Mouse (Mus musculus) heart, embryonic 12.5 days (tissue): ENCODE results near the gene Zbtb40. TPM values are rescaled to one million over a fixed set of nuclear protein-coding genes. Genes with fewer than 3 reads are reported as not detected.

Experiments
- ATAC-seq: fragments of 200-750 bp; cut with Nextera tagmentation; 2 replicates; pipeline ENCODE4 v1.8.0; 2017; ENCODE audit warnings: moderate TSS enrichment, moderate library complexity; ENCODE audit not compliant: insufficient number of reproducible peaks, low FRiP score
- H3K27ac ChIP-seq: fragments of 300-500 bp; sonication (generic); 2 replicates; pipeline ENCODE4 v1.5.1; 2016; ENCODE audit warnings: mild to moderate bottlenecking, moderate library complexity; ENCODE audit not compliant: poor library complexity, severe bottlenecking
- H3K27me3 ChIP-seq: fragments of 300-500 bp; sonication (generic); replicated peaks from 2 replicates; pipeline ENCODE4 v1.6.1; 2016; ENCODE audit warnings: mild to moderate bottlenecking, moderate library complexity
- H3K36me3 ChIP-seq: fragments of 300-500 bp; sonication (generic); 2 replicates; pipeline ENCODE4 v1.6.1; 2016; ENCODE audit warnings: mild to moderate bottlenecking, moderate library complexity
- H3K4me1 ChIP-seq: fragments of 300-500 bp; sonication (generic); replicated peaks from 2 replicates; pipeline ENCODE4 v1.6.1; 2016; ENCODE audit warnings: mild to moderate bottlenecking
- H3K4me2 ChIP-seq: fragments of 300-500 bp; sonication (generic); 2 replicates; pipeline ENCODE4 v1.6.1; 2016; ENCODE audit warnings: mild to moderate bottlenecking, moderate library complexity
- H3K4me3 ChIP-seq: fragments of 300-500 bp; sonication (generic); 2 replicates; pipeline ENCODE4 v1.5.1; 2016; ENCODE audit warnings: mild to moderate bottlenecking
- H3K9ac ChIP-seq: fragments of 300-500 bp; sonication (generic); 2 replicates; pipeline ENCODE4 v1.6.1; 2016; ENCODE audit warnings: mild to moderate bottlenecking, moderate library complexity
- H3K9me3 ChIP-seq: fragments of 300-500 bp; sonication (generic); replicated peaks from 2 replicates; pipeline ENCODE4 v1.6.1; 2016; ENCODE audit warnings: mild to moderate bottlenecking, moderate library complexity
- WGBS: fragments of 180-500 bp; shearing (Covaris S2); methylation state at CpG from one replicate; pipeline ENCODE4 v1.1.7; 2016; 5-methylcytosine and 5-hydroxymethylcytosine counted together
- polyA plus RNA-seq: library from polyadenylated mRNA; unstranded; fragments of >200 nt; fragmentation: Nextera tagmentation; extraction: Ambion mirVana; gene quantifications from 2 replicates; pipeline ENCODE4 v1.2.1, GENCODE M21; 2016

Zbtb40 gene
- polyA plus RNA-seq, 1 experiment from 2014 or later: 4.1 TPM

- Histone ChIP-seq H3K9ac (no peak within 1 kb of the TSS), H3K36me3 (no peaks in the 10 kb centered on the region), H3K9me3 (no peaks in the 10 kb centered on the region), H3K27me3 (peaks cover 98% of the 10 kb centered on the region), H3K4me3 (peak within 1 kb of the TSS; percentile 41), H3K27ac (no peak within 1 kb of the TSS), H3K4me1 (peaks cover 7% of the 10 kb centered on the region), H3K4me2 (peak within 1 kb of the TSS; percentile 65)
- no peak for ATAC-seq
- WGBS: 8% methylated on average over 62 of the region's 75 CpGs
Observed at GRCm38 (mm10) chr4:136956751-136957446, 91.7 kb downstream of the Zbtb40 start, which contains the start of gene Epha8. Gene Epha8, minus strand, starts transcription at chr4:136956816.

GRCm38 (mm10) chr4:136954562-136954961 is 94.0 kb downstream of the Zbtb40 start:
- Histone ChIP-seq H3K4me1 (peaks cover 5% of the 10 kb centered on the region; the same call in 1 of the 2 replicates), H3K4me3 (no peak overlapping the region), H3K27me3 (peaks cover 99% of the 10 kb centered on the region), H3K9me3 (no peaks in the 10 kb centered on the region), H3K36me3 (no peaks in the 10 kb centered on the region), H3K27ac (no peak overlapping the region), H3K9ac (no peak overlapping the region), H3K4me2 (no peak overlapping the region)
- ATAC-seq: no peak
- 68% methylated on average over 6 of the region's 6 CpGs for WGBS

GRCm38 (mm10) chr4:136949266-136949989 is 99.2 kb downstream of the Zbtb40 start:
- Histone ChIP-seq H3K4me1 (peaks cover 3% of the 10 kb centered on the region; the same call in 1 of the 2 replicates), H3K9ac (no peak overlapping the region), H3K9me3 (no peaks in the 10 kb centered on the region), H3K36me3 (no peaks in the 10 kb centered on the region), H3K27me3 (peaks cover 96% of the 10 kb centered on the region), H3K4me2 (no peak overlapping the region), H3K27ac (no peak overlapping the region), H3K4me3 (no peak overlapping the region)
- no peak for ATAC-seq
- 40% methylated on average over 10 of the region's 10 CpGs for WGBS

DNA sequence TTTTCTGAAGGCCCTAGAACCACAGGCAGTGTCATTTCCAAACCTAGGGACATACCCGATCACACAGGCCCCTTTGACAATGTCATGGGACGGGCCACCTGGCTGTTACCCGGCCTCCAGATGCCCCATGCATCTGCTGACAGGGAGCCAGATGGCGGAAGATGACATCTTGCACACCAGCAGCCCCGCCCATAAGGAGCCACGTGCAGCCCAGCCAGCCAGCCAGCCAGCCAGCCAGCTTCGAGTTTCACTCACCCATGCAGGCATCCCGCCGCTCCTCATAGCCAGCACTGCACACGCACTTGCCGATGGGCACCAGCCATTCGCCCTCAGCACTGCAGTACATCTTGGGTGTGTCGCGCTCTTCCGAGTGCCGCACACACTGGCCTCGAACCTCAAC is 103.2 kb downstream of the Zbtb40 start:
- H3K9ac ChIP-seq: no peak overlapping the region
- no peak overlapping the region for H3K4me3 ChIP-seq
- H3K36me3 ChIP-seq: no peaks in the 10 kb centered on the region
- peaks cover 96% of the 10 kb centered on the region for H3K27me3 ChIP-seq
- no peak overlapping the region for H3K4me2 ChIP-seq
- no peak for ATAC-seq
- H3K4me1 ChIP-seq: peaks cover 12% of the 10 kb centered on the region; the same call in 1 of the 2 replicates
- H3K27ac ChIP-seq: no peak overlapping the region
- 59% methylated on average over 17 of the region's 17 CpGs for WGBS
- no peaks in the 10 kb centered on the region for H3K9me3 ChIP-seq

GRCm38 (mm10) chr4:136944558-136945350 is 103.8 kb downstream of the Zbtb40 start:
- no peaks in the 10 kb centered on the region for H3K9me3 ChIP-seq
- no peaks in the 10 kb centered on the region for H3K36me3 ChIP-seq
- WGBS: 76% methylated on average over 11 of the region's 11 CpGs
- no peak overlapping the region for H3K27ac ChIP-seq
- no peak for ATAC-seq
- peaks cover 96% of the 10 kb centered on the region for H3K27me3 ChIP-seq
- H3K9ac ChIP-seq: no peak overlapping the region
- no peak overlapping the region for H3K4me2 ChIP-seq
- H3K4me3 ChIP-seq: no peak overlapping the region
- peaks cover 12% of the 10 kb centered on the region; the same call in 1 of the 2 replicates for H3K4me1 ChIP-seq

DNA sequence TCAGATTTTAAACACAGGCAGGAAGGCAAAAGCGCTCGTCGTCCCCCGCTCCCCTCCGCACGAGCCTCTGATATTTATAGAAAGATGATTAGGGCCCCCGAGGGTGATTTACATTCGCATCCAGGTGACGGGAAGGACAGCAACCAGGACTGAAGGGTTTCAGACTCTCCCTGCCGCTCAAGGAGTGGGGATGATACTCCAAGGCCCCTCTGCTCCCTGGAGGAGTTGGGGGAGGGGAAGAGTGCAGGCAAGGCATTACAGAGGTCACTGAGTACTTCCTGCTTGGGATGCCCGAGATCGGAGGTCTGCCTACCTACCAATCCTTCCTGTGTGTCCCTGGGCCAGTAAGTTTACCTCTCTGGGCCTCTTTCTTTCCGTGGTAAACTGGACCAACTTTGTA is 105.4 kb downstream of the Zbtb40 start:
- Histone ChIP-seq H3K27me3 (peaks cover 97% of the 10 kb centered on the region), H3K4me2 (peak overlapping the region; percentile 16)

GRCm38 (mm10) chr4:136942761-136943160 is 105.8 kb downstream of the Zbtb40 start:
- no peak for ATAC-seq
- no peak overlapping the region for H3K9ac ChIP-seq

More for the DNA sequence above, 105.4 kb downstream of the Zbtb40 start:
- H3K9ac ChIP-seq: no peak overlapping the region
- H3K4me3 ChIP-seq: no peak overlapping the region
- H3K27ac ChIP-seq: no peak overlapping the region
- WGBS: 15% methylated on average over 13 of the region's 13 CpGs
- ATAC-seq: no peak
- no peaks in the 10 kb centered on the region for H3K36me3 ChIP-seq
- no peaks in the 10 kb centered on the region for H3K9me3 ChIP-seq
- peaks cover 12% of the 10 kb centered on the region; the same call in 1 of the 2 replicates for H3K4me1 ChIP-seq

DNA sequence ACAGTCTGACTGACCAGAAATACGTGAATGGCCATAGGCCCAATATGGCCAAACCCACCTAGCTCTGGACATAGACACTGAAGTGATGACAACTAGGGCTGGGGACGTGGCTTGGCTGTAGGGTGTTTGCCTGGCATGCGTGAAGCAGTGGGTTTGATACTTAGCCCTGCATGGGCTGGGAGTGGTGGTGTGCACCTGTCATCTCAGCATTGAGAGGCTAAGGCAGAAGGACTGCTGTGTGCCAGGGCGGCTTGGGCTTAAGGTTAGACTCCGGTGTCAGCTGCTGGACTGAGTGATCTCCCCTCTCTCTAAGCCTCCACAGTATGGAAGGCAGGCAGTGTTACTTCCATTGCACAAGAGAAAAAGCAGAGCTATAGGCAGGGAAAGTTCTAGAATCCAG is 110.7 kb downstream of the Zbtb40 start:
- H3K36me3 ChIP-seq: no peaks in the 10 kb centered on the region
- no peaks in the 10 kb centered on the region for H3K9me3 ChIP-seq
- ATAC-seq: no peak
- no peak overlapping the region for H3K27ac ChIP-seq
- H3K4me1 ChIP-seq: peaks cover 15% of the 10 kb centered on the region
- H3K9ac ChIP-seq: no peak overlapping the region
- 77% methylated on average over 5 of the region's 5 CpGs for WGBS
- peaks cover 97% of the 10 kb centered on the region for H3K27me3 ChIP-seq
- H3K4me3 ChIP-seq: no peak overlapping the region
- no peak overlapping the region for H3K4me2 ChIP-seq

More at GRCm38 (mm10) chr4:136942761-136943160, 105.8 kb downstream of the Zbtb40 start:
- Histone ChIP-seq H3K27me3 (peaks cover 97% of the 10 kb centered on the region), H3K4me2 (peak overlapping the region; percentile 16), H3K4me1 (peaks cover 12% of the 10 kb centered on the region; the same call in 1 of the 2 replicates), H3K4me3 (no peak overlapping the region), H3K9me3 (no peaks in the 10 kb centered on the region), H3K27ac (no peak overlapping the region), H3K36me3 (no peaks in the 10 kb centered on the region)
- 23% methylated on average over 18 of the region's 18 CpGs for WGBS

DNA sequence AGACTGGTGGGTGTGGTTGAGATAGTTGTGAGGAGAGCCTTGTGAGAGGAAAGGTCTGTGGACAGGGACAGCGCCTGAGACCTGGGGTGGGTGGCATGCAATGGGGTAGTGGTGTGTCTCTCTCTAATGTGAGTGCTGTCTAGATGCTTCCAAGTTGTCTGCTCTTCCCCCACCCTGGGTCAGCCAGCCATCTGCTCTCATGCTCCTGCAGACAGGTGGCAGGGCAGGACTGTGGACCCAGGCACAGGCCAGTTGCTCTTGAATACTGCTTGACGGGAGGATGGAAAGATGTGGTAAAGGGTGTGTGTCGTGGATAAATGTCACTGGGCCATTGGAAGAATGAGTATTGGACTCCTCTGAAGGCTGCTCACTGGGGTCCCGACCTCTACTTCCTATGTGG is 111.3 kb downstream of the Zbtb40 start:
- ATAC-seq: no peak
- WGBS: 56% methylated on average over 4 of the region's 4 CpGs
- Histone ChIP-seq H3K4me1 (peaks cover 9% of the 10 kb centered on the region), H3K9me3 (no peaks in the 10 kb centered on the region), H3K27ac (no peak overlapping the region), H3K4me2 (no peak overlapping the region), H3K27me3 (peaks cover 97% of the 10 kb centered on the region), H3K9ac (no peak overlapping the region), H3K4me3 (no peak overlapping the region), H3K36me3 (no peaks in the 10 kb centered on the region)

- no peaks in the 10 kb centered on the region for H3K9me3 ChIP-seq
- H3K4me3 ChIP-seq: no peak overlapping the region
- H3K27me3 ChIP-seq: peaks cover 98% of the 10 kb centered on the region
- ATAC-seq: no peak
- 38% methylated on average over 18 of the region's 18 CpGs for WGBS
- H3K27ac ChIP-seq: no peak overlapping the region
- H3K9ac ChIP-seq: no peak overlapping the region
- no peaks in the 10 kb centered on the region for H3K36me3 ChIP-seq
- H3K4me1 ChIP-seq: peaks cover 9% of the 10 kb centered on the region
- no peak overlapping the region for H3K4me2 ChIP-seq
Observed at GRCm38 (mm10) chr4:136934746-136935613, 113.6 kb downstream of the Zbtb40 start.
